Mouse (Mus musculus) erythroid progenitor cell, adult 5-6 weeks (primary cell): ENCODE results near the gene Mdm2. TPM values are rescaled to one million over a fixed set of nuclear protein-coding genes. Genes with fewer than 3 reads are reported as not detected.
"Not testable (repeated sequence)": the region's sequence is repeated elsewhere in the genome, so short reads cannot be mapped to it uniquely, and the experiment has no call there.

ENCODE experiments used
- ATAC-seq: replicated peaks from 2 replicates; pipeline ENCODE4 v1.8.0; 2016; ENCODE audit warnings: moderate number of reproducible peaks, mild to moderate bottlenecking, moderate TSS enrichment, inconsistent platforms; ENCODE audit not compliant: poor library complexity, low FRiP score, severe bottlenecking
- total RNA-seq, 2 experiments: library from RNA; stranded (forward) in 1 of 2; stranded (reverse) in 1 of 2; fragments of 150-400 nt in 1 of 2; fragments of 186-747, 209-891 nt in 1 of 2; gene quantifications; 2 replicates each; pipeline versions ENCODE4 v1.2.3 to v1.2.4; 2015 to 2017; ENCODE audit warnings: low replicate concordance in 2 of 2

Mdm2 gene
- total RNA-seq, 2 experiments from 2014 or later = 82.0 to 84.7 TPM

DNA sequence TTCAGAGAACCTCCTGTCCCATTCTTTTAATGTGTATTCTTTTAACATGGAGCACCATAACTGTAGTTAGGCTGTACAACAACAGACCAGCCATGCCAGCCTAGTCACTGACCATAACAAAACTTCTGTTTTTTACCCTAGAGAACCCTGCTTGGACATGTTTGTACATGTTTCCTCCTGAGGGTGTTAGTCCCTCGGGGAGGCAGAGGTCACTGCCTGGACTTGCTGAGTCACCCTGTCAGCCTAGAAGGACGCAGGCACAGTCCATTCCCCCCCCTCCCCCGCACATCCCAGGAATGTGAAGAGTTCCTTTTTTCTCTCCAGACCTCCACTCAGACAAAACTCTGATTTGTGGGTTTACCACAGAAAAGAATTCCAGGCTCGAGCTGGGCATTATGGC lies 7.0 kb upstream of the Mdm2 start:
- ATAC-seq = no peak

DNA sequence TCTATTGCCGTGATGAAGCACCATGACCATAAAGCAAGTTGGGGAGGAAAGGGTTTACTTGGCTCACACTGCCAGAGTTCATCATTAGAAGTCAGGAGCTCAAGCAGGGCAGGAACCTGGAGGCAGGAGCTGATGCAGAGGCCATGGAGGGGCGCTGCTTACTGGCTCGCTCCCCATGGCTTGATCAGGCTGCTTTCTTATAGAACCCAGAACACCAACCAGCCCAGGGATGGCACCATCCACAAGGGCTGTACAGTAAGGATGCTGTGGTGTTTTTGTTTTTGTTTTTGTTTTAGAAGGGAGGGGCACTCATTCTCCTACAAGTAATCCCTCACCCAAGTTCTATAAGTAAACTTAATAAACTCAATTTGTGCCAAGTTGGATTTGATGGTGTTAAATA lies 6.1 kb upstream of the Mdm2 start:
- no peak for ATAC-seq

DNA sequence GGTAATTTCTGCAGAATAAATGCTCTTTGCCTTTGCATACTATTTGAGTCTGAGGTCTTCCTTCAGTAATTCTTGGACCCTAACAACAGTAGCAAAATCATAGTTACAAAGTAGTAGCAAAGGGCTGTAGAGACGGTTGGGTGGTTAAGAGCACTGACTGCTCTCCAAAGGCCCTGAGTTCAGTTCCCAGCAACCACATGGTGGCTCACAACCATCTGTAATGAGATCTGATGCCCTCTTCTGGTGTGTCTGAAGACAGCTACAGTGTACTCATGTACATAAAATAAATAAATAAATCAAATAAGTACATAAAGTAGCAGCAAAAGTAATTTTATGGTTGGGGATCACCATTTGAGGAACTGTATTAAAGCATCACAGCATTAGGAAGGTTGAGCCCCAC lies 5.1 kb upstream of the Mdm2 start:
- not testable (repeated sequence) for ATAC-seq

DNA sequence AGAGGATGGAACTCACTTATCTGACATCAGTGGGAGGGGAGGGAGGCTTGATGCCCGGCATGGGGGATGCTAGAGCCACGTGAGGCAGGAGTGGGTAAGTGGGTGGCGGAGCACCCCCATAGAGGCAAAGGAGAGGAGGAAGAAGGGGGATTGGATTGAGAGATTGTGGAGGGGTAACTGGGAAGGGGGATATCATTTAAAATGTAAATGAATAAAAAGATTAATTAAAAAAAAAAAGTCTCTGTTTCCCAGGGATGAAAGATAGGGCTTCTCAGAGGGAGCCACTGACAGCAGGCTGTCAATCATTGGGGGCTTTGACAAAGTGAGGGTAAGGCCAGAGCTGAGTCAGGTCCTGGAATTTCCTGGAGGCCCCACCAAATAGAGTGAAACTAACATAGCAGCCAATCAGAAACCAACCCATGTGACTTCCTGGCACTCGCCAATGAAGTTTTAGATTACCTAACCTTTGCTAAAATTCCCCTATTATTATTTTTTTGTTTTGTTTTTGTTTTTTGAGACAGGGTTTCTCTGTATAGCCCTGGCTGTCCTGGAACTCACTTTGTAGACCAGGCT lies 4.5 kb upstream of the Mdm2 start:
- ATAC-seq = no peak

DNA sequence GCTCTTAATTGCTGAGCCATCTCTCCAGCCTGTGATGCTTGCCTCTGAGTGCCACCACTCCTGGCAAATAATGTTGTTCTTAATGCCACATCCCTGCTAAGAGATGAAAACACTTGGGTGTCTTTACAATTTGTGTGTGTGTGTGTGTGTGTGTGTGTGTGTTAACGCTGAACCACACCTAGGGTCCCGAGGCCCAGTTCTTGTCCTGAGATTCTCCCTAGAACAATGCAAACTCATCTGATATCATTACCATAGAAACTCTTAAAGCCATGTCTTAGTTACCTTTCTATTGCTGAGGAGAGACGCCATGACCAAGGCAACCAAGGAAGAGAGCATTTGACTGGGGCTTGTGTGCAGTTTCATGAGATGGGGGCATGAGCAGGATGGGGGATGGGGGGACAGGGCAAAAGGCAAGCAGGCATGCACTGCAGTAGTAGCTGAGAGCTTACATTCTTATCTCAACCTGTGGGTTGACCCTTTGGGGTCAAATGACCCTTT lies 3.5 kb upstream of the Mdm2 start:
- no peak for ATAC-seq

DNA sequence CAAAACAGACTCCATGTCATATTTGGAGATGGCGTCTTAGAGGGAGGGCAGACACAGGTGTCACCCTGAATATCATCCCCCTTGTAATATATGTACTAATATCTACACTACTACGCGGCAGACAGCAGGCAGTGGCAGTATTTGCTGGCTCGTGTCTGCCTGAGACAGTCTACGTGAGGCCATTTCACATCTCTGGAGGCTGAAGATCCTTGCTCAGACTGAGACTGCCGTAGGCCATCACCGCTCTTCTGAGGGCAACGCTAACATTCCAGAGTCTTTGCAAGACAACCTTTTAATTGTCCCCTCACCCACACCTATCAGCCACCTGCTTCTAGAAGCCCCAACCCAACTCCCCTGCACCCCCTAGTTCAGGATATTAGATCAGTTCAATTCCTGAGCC lies 2.9 kb upstream of the Mdm2 start:
- no peak for ATAC-seq

DNA sequence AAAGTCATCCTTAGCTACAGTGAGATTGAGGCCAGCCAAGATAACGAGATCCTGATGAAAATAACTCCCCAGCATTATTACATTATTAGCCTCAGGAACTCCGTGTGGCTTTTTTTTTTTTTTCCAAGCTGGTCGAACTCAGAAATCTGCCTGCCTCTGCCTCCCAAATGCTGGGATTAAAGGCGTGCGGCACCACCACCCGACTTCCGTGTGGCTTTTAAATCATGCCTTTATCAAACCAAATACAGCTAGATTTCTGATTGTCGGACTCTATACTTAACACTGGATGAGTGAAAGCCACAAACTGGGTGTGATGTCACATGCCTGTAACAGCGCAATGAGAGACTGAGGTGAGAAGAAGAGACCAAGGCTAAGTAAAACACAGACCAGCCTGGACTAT lies 2.3 kb upstream of the Mdm2 start:
- no peak for ATAC-seq

DNA sequence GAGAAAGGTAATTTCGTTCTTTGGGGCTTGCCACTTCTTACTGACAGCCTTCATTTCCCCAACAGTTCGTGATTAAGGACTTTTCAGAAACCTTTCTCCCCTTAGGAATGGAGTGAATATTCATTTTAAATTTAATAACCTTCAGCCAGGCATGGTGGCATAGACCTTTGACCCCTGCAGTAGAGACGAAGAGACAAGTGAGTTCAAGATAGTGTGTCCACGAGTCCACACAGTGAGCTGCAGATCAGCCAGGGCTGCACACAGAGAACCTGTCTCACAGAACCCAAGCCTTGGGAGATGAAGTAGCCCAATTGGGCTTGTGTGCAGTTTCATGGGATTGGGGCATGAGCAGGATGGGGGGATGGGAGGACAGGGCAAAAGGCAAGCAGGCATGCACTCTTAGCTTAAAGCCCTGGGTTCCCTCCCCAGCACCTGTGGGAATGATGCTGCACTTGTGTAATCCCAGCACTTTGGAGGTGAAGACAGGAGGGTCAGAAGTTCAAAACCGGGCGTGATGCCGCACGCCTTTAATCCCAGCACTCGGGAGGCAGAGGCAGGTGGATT lies 1.7 kb upstream of the Mdm2 start:
- ATAC-seq = no peak

DNA sequence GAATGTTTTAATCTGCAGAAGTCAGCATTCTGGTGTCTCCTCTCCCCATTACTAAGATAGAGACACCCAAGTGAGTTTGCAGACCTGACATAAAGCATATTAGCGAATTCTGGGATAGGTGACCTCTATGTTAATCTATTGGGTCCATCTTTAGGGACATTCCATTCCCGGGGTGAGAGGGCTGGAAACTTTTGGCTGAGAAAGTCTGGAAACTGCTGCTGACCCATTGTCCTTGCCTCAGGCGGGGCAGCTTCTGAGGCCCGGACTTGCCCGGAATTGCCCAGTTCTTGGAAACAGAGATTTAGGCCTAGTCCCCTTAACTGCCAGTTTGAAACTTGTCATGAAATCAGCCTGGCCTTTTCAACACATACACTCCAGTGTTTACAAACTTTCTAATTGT lies 850 bp upstream of the Mdm2 start:
- no peak for ATAC-seq

DNA sequence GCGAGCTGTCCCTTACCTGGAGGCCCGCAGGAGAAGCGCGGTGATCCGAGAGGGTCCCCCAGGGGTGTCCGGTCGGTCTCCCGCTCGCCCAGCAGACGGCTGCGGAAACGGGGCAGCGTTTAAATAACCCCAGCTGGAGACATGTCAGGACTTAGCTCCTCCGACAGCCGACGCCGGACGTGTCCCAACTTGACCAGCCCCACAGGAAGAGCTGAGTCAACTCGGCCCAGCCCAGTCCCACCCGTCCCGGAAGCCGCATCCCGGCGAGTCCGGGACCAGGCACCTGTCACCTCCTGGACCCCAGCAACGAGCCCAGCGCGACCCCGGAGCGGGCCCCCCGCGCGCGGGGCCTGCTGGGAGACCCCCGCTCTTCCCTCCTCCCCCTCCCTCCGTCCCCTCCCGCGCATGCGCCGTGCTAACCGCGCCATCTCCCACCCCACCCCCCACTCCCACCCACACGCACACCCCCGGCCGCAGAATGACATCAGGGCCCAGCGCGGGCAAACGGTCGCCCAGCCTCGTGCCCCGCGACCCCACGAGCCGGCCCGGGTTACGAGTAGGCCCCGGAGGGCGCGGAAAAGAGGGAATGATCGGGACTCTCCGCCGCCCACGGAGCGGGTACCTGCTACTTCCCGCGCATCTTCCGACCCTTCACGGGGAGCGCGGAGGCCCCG lies 491 bp downstream of the Mdm2 start:
- ATAC-seq = peak; percentile 64

DNA sequence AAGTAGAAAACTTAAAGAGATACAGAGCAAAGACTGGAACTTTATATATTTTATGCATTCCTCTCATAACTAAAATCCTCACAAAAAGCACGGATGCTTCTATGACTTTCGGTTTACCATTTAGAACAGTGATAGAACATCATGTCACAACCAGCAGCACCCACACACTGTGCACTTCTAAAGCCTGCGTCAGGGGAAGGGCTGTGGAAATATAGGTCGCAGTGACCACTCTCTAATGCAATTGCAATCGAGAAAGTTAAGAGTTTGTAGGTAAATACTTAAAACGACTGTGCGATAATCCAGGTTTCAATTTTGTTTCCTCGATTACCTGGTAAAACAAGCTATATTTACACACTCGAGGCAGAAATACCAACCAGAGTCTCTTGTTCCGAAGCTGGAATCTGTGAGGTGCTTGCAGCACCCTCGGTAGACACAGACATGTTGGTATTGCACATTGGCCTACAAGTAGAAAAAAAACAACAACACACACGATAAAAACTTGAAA lies 1.2 kb downstream of the Mdm2 start:
- peak; percentile 31; the same call in 1 of the 2 replicates for ATAC-seq

DNA sequence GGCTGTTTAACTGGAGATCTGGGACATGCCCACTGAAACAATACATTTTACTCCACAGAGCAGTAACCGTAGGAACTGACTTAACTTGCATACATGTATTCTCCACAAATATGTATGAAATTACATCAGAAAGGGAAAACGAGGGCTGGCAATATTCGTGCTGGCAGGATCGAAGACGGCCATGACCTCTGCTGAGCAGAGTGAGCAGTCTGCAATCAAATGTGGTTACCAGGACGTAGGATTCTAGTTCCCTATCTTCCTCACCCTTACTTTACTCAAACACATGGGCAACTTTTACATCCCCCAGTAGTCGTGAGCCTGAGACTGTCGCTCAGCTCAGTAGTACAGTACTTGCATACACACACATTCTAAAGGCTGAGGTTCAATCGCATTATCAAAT lies 1.7 kb downstream of the Mdm2 start:
- no peak for ATAC-seq

DNA sequence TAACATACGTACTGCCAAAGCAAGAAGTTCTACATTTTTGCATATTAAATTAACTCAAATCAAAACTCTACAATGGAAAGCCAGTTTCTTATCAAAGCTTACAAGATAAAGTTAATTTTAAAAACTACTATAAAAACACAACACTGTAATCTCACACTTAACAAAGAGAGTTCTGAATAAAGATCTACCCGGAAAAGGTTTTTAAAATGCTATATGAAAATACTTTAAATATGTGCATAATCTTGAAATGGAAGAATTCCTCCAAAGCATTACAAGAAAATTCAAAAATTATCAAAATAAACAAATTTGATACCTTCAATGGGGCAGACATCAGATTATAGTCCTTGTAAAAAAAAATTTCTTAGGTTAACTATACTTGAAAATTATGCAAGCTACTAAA lies 2.2 kb downstream of the Mdm2 start:
- ATAC-seq = no peak

DNA sequence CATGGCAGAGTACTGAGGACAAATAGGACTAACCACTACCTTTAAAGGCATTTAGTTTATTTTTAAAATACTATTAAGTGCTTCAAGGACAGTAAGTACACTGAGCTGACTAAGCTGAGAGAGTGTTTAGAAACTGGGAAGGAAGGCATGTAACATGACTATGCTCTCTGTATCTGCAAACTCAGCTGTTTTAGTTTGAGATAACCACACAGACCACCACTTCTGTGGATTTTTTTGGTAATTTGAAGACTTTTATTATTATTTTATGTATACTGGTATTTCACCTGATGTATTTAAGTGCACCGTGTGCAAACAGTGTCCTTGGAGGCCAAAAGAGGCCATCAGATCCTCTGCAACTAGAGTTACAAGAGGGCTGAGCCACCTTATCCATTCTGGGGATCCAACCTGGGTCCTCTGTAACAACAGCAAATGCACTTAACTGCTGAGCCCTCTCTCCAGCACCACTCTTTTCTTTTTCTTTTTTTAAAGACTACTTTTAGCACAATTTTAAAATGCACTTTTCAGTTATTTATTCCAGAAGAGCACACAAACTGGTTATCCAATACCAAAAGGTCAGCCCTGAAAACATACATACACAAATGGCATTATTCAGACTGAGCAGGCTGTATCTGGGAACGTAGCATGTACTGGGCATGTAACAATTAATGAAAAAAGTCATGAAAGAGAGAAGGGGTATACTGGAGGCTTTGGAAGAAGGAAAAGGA lies 3.3 kb downstream of the Mdm2 start:
- ATAC-seq = no peak

DNA sequence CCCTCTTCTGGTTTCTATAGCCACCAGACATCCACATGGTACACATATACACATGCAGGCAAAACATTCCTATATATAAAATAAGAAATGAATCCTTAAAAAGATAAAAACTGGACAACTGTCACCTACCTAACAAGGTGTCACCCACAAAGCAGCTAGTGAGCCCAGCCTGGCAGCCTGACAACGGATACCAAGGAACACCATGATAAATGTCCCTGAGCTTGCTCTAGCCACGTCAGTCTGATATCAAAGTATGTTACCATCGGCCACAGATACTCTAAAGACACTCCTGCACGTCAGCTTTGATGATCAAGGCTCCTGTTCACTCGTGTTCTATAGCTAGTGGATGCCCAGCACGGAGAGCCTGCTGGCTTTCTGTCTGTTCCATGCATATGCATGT lies 4.1 kb downstream of the Mdm2 start:
- no peak for ATAC-seq

DNA sequence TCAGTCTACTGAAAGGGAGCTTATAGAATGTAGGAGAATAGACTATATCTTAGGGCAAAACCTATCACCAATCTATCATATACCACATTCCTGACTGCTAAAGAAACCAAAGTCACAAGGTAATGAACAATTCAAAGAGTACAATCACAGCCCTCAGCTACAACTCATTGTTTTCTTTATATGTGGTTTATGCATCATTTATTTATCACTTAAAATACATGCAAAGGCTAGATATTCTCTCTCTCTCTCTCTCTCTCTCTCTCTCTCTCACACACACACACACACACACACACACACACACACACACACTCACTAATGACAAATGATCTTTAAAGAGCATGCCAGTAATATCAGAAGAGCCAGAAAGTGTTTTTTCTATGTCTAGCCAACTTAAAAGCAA lies 4.8 kb downstream of the Mdm2 start:
- no peak for ATAC-seq

DNA sequence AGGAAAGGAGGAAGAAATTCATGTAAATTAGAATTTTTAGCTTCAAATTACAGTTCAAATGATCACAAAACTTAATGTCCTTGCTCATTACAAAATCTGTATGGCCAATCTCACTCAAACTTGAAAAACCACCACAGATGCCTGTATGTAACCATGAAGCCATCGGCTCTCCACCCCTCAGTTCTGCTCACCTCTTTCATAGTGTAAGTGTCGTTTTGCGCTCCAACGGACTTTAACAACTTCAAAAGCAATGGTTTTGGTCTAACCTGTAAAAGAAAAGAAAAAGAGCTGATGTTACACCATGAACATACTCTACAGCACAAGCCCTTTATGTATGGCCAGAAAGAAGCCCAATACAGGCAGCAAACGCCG lies 5.6 kb downstream of the Mdm2 start:
- ATAC-seq = no peak

DNA sequence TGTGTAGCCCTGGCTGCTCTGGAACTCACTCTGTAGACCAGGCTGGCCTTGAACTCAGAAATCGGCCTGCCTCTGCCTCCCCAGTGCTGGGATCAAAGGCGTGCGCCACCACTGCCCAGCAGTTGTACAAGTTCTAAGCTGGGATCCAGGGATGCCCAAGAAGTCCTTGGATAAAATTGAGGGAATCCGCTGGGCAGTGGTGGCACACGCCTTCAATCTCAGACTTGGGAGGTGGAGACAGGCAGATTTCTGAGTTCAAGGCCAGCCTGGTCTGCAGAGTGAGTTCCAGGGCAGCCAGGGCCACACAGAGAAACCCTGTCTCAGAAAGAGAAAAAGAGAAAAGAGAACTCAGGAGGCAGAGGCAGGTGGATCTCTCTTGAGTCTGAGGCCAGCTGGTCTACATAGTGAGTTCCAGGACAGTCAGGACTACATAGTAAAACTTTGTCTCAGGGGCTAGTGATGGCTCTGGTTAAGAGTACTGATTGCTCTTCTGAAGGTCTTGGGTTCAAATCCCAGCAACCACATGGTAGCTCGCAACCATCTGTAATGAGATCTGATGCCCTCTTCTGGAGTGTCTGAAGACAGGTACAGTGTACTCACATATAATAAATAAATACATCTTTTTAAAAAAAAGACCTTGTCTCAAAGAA lies 6.1 kb downstream of the Mdm2 start:
- ATAC-seq = not testable (repeated sequence)

DNA sequence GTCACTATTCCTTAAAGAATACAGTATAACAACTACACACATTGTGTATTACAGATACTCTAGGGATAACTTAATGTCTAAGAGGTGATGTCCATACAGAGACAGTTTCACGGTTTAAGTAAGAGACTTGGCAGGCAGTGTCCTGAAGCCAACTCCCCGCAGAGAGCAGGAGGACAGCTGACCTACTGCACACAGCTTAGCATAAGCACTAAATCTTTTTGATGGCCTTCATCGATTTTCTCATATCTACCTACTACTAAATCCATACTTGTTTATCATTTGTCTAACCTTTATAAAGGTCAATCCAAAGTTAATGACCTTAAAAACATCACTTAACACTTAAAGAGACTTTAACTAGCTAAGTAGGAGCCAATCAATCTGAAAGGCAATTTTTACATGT lies 7.1 kb downstream of the Mdm2 start:
- ATAC-seq = no peak
